Mouse (Mus musculus): ENCODE data around the gene Lhfpl1. TPM values are rescaled to one million over a fixed set of nuclear protein-coding genes. Genes with fewer than 3 reads are reported as not detected.

Lhfpl1 gene
- not detected for polyA plus RNA-seq (2014; fragmentation: Illumina TruSeq; extraction: RNeasy Lipid Tissue Mini Kit (QIAGEN cat#74804); ENCODE audit: low read depth, low replicate concordance)

GRCm38 (mm10) chrX:145348377-145349203 is at the start of gene Lhfpl1:
TSS of gene Lhfpl1 (minus strand) at chrX:145349089.

Other genes with a start within 250 kb of the Lhfpl1 start
- 4.6 TPM for gene Amot, start 156.1 kb upstream of the Lhfpl1 start, polyA plus RNA-seq (2014; fragmentation: Illumina TruSeq; extraction: RNeasy Lipid Tissue Mini Kit (QIAGEN cat#74804); ENCODE audit: low read depth, low replicate concordance)